Mouse (Mus musculus): ENCODE data around the gene Arrb1. TPM values are rescaled to one million over a fixed set of nuclear protein-coding genes. Genes with fewer than 3 reads are reported as not detected.

The Arrb1 gene
- polyA plus RNA-seq, 1 experiment, result 10.3 TPM

GRCm38 (mm10) chr7:99649585-99649984 lies 114.3 kb downstream of the Arrb1 start:
- Histone ChIP-seq H3K27me3 (ENCODE audit: control insufficient read depth, insufficient read depth, insufficient read length) (peaks cover 2% of the 10 kb centered on the region), H3K79me3 (ENCODE audit: low read depth) (no peaks in the 10 kb centered on the region), H3ac (ENCODE audit: control insufficient read depth, insufficient read length, low read depth) (no peak overlapping the region), H3K36me3 (ENCODE audit: control insufficient read depth, insufficient read depth) (no peaks in the 10 kb centered on the region), H3K4me3 (ENCODE audit: insufficient read depth, poor library complexity, severe bottlenecking) (no peak overlapping the region), H3K79me2 (ENCODE audit: control insufficient read depth, insufficient read depth) (no peaks in the 10 kb centered on the region)
- no peak for TF ChIP-seq MYOD1 (IDR thresholded peaks at IDR 0.05; ENCODE audit: control insufficient read depth, insufficient read length, low read depth)
- TF ChIP-seq MYOG (IDR thresholded peaks at IDR 0.05; ENCODE audit: control insufficient read depth, extremely low read depth, insufficient read length), result no peak
- no peak for TF ChIP-seq CEBPB (IDR thresholded peaks at IDR 0.05; ENCODE audit: low read depth)

DNA sequence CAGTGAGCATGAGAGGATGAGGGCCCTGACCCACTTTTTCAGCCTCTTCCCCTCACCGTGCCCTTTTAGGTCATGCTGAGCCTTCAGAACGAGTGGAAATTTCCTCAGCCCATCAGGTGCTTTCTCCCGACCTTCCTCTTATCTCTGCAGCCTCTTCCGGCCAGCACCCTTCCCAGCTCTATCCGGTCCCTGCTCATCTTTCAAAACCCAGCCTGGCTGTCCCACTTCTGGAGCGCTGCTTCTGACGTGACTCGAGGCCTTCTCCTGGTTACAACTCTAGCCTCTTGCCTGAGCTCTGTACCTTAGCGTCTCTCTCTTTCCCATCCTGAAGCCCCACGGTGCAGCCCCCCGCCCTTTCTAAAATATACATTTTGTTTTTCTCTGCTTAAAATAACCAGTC lies 119.0 kb downstream of the Arrb1 start:
- Histone ChIP-seq H3ac (ENCODE audit: control insufficient read depth, insufficient read length, low read depth) (no peak overlapping the region), H3K27me3 (ENCODE audit: control insufficient read depth, insufficient read depth, insufficient read length) (peaks cover 18% of the 10 kb centered on the region), H3K4me3 (ENCODE audit: insufficient read depth, poor library complexity, severe bottlenecking) (no peak overlapping the region), H3K36me3 (ENCODE audit: control insufficient read depth, insufficient read depth) (no peaks in the 10 kb centered on the region), H3K79me3 (ENCODE audit: low read depth) (no peaks in the 10 kb centered on the region), H3K79me2 (ENCODE audit: control insufficient read depth, insufficient read depth) (no peaks in the 10 kb centered on the region)
- no peak for TF ChIP-seq FOSL1 (IDR thresholded peaks at IDR 0.05; ENCODE audit: insufficient read depth, low read length, poor library complexity, severe bottlenecking)

Small RNA genes lying within 50 kb of the gene (microRNA-seq; reads per million reads assigned to microRNA genes)
- gene Mir326 (ENCODE audit: borderline microRNAs expressed), result 40.3 reads per million, percentile 68 among the genes with 10 or more reads in this experiment

Other genes with a start within 250 kb of the Arrb1 start
- gene Serpinh1, start 182.2 kb upstream of the Arrb1 start, polyA plus RNA-seq (2012; fragmentation: generic; extraction: Trizol), result 1,202 TPM
- 3.6 TPM for gene Gdpd5, start 154.1 kb upstream of the Arrb1 start, polyA plus RNA-seq (2012; fragmentation: generic; extraction: Trizol)
- not detected for gene Klhl35, start 69.5 kb upstream of the Arrb1 start, polyA plus RNA-seq (2012; fragmentation: generic; extraction: Trizol)
- 2,967 TPM for gene Rps3, start 51.7 kb upstream of the Arrb1 start, polyA plus RNA-seq (2012; fragmentation: generic; extraction: Trizol)
- not detected for gene Tpbgl, start 91.6 kb downstream of the Arrb1 start, polyA plus RNA-seq (2012; fragmentation: generic; extraction: Trizol)
- gene Slco2b1, start 175.9 kb downstream of the Arrb1 start, polyA plus RNA-seq (2012; fragmentation: generic; extraction: Trizol), result not detected
- not detected for gene Olfr520, start 194.8 kb downstream of the Arrb1 start, polyA plus RNA-seq (2012; fragmentation: generic; extraction: Trizol)
- gene Olfr521, start 228.0 kb downstream of the Arrb1 start, polyA plus RNA-seq (2012; fragmentation: generic; extraction: Trizol), result not detected

Measured in C2C12 (cell line).